ENCODE assay signal across 16 mouse cellular contexts in genomic region chr9:30134303-30134702, GRCm38 (mm10).
DNase-seq lines count a peak whose midpoint lies in the region; ATAC-seq lines count a peak whose summit lies in the region.
"Had no signal": no experiment of that assay in that cellular context is flagged by ENCODE, and none has a peak within 500 bp of the region (broad histone marks: within the 10 kb centered on the region; RNA-seq: fewer than 3 reads in every experiment).

No protein-coding gene starts in this region.

- no peak overlapping the region for H3K9ac ChIP-seq in embryonic facial prominence, embryonic 11.5 days (replicated peaks; ENCODE audit: low read length)
- H3K9ac ChIP-seq: embryonic facial prominence, embryonic 13.5 days; heart, embryonic 13.5 days; liver, embryonic 13.5 days; midbrain, embryonic 12.5 days; neural tube, embryonic 13.5 days had no signal

- no peaks in the 10 kb centered on the region for H3K27me3 ChIP-seq in embryonic facial prominence, embryonic 11.5 days (ENCODE audit: control insufficient read depth, insufficient read depth, low read length)
- no peaks in the 10 kb centered on the region for H3K27me3 ChIP-seq in embryonic facial prominence, embryonic 10.5 days (replicated peaks; ENCODE audit: low read depth, poor library complexity, severe bottlenecking)
- H3K27me3 ChIP-seq: liver, embryonic 13.5 days; neural tube, embryonic 13.5 days had no signal

- DNase-seq in embryonic facial prominence, embryonic 11.5 days (ENCODE audit: low spot score) = peak; percentile 34
- DNase-seq in embryonic facial prominence, embryonic 10.5 days (ENCODE audit: low spot score) = no peak
- peak; percentile 46 for DNase-seq in layer of hippocampus, adult 9-11 months
- DNase-seq in layer of hippocampus, postnatal 10 days (ENCODE audit: low spot score in 2 of 2) = no peak
- peak; percentile 60 to 81 for DNase-seq in right cerebral cortex, postnatal 10 days (ENCODE audit: low spot score in 2 of 2)
- no peak for DNase-seq in right cerebral cortex, postnatal 4 days
- no peak for DNase-seq in thymus, postnatal 25 days
- no peak for DNase-seq in ovary, postnatal 14 days (ENCODE audit: low spot score)
- DNase-seq: cerebellum, adult 9-10 months; kidney, adult 2 months; liver, embryonic 13.5 days; lung, postnatal 10 days had no signal

- no peak for ATAC-seq in embryonic facial prominence, embryonic 11.5 days (replicated peaks; ENCODE audit: insufficient number of reproducible peaks, low FRiP score, low TSS enrichment, low read depth)

- no peaks in the 10 kb centered on the region for H3K9me3 ChIP-seq in embryonic facial prominence, embryonic 11.5 days (replicated peaks; ENCODE audit: control insufficient read depth, low read length)
- no peaks in the 10 kb centered on the region for H3K9me3 ChIP-seq in embryonic facial prominence, embryonic 10.5 days
- H3K9me3 ChIP-seq: embryonic facial prominence, embryonic 13.5 days; heart, embryonic 13.5 days; liver, embryonic 13.5 days; midbrain, embryonic 12.5 days; neural tube, embryonic 13.5 days had no signal

- H3K4me2 ChIP-seq in embryonic facial prominence, embryonic 11.5 days (ENCODE audit: low read depth, low read length) = no peak overlapping the region
- H3K4me2 ChIP-seq: embryonic facial prominence, embryonic 13.5 days; heart, embryonic 13.5 days; liver, embryonic 13.5 days; midbrain, embryonic 12.5 days; neural tube, embryonic 13.5 days had no signal

- H3K4me1 ChIP-seq in embryonic facial prominence, embryonic 11.5 days (ENCODE audit: control insufficient read depth, insufficient read depth, low read length) = no peaks in the 10 kb centered on the region
- H3K4me1 ChIP-seq in embryonic facial prominence, embryonic 10.5 days = peaks cover 7% of the 10 kb centered on the region
- H3K4me1 ChIP-seq: liver, embryonic 13.5 days had no signal

- H3K27ac ChIP-seq in embryonic facial prominence, embryonic 11.5 days (replicated peaks; ENCODE audit: low read depth, low read length) = no peak overlapping the region
- H3K27ac ChIP-seq in embryonic facial prominence, embryonic 10.5 days (replicated peaks) = no peak overlapping the region
- H3K27ac ChIP-seq: embryonic facial prominence, embryonic 13.5 days; heart, embryonic 13.5 days; liver, embryonic 13.5 days; midbrain, embryonic 12.5 days; neural tube, embryonic 13.5 days had no signal

- WGBS in embryonic facial prominence, embryonic 11.5 days = 72% methylated on average over 3 of the region's 3 CpGs
- WGBS in embryonic facial prominence, embryonic 10.5 days = 77% methylated on average over 3 of the region's 3 CpGs

- no peaks in the 10 kb centered on the region for H3K36me3 ChIP-seq in embryonic facial prominence, embryonic 11.5 days (replicated peaks; ENCODE audit: control insufficient read depth, insufficient read depth, low read depth, low read length)
- H3K36me3 ChIP-seq in embryonic facial prominence, embryonic 10.5 days (replicated peaks) = no peaks in the 10 kb centered on the region
- H3K36me3 ChIP-seq: embryonic facial prominence, embryonic 13.5 days; heart, embryonic 13.5 days; liver, embryonic 13.5 days; midbrain, embryonic 12.5 days; neural tube, embryonic 13.5 days had no signal

- no peak overlapping the region for H3K4me3 ChIP-seq in embryonic facial prominence, embryonic 11.5 days (ENCODE audit: low read depth, low read length)
- H3K4me3 ChIP-seq in embryonic facial prominence, embryonic 10.5 days = no peak overlapping the region
- H3K4me3 ChIP-seq: embryonic facial prominence, embryonic 13.5 days; heart, embryonic 13.5 days; liver, embryonic 13.5 days; midbrain, embryonic 12.5 days; neural tube, embryonic 13.5 days had no signal

Comparison
In these comparisons a context has a peak if more than half of its experiments do, and no peak if none do; other contexts are left out.
1. DNase-seq: peak in embryonic facial prominence, embryonic 11.5 days (single experiment), layer of hippocampus, adult 9-11 months (single experiment) and right cerebral cortex, postnatal 10 days (2 of 2); none in embryonic facial prominence, embryonic 10.5 days (single experiment), layer of hippocampus, postnatal 10 days (0 of 2), right cerebral cortex, postnatal 4 days (single experiment), thymus, postnatal 25 days (single experiment) and ovary, postnatal 14 days (single experiment).